Mouse (Mus musculus) erythroblast, embryonic 14.5 days (primary cell): ENCODE measurements around the gene Ms4a8a.

Experiments used
- GATA1 ChIP-seq: IDR thresholded peaks from 2 replicates; pipeline ENCODE4 v1.6.1; 2012; ENCODE audit warnings: low read length, inconsistent platforms, mixed read lengths
- TAL1 ChIP-seq: IDR thresholded peaks from 3 replicates; pipeline ENCODE4 v1.6.1; 2012; ENCODE audit warnings: low read length, inconsistent platforms, mixed read lengths

DNA sequence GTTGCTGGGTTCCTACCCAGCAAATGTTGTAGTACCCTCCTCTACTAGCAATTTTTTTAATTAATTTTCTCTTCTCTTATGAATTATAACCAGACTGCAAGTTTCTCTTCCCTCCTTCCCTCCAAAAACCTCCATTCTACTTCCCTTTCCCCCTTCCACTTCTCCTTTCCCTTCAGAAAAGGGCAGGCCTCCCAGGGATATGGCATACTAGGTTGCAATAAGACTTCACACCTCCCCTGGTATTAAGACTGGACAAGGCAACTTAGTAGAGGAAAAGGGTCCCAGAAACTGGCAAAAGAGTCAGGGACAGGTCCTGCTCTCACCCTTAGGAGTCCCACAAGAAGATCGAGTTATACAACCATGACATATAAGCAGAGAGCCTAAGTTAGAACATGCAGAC is 20.0 kb downstream of the Ms4a8a start:
- TF ChIP-seq GATA1, result no peak
- no peak for TF ChIP-seq TAL1
